Mouse (Mus musculus): Measurements from ENCODE around the gene Kbtbd2. TPM values are rescaled to one million over a fixed set of nuclear protein-coding genes. Genes with fewer than 3 reads are reported as not detected.

The Kbtbd2 gene
- polyA plus RNA-seq, 1 experiment from 2014 or later, result 8.1 TPM

DNA sequence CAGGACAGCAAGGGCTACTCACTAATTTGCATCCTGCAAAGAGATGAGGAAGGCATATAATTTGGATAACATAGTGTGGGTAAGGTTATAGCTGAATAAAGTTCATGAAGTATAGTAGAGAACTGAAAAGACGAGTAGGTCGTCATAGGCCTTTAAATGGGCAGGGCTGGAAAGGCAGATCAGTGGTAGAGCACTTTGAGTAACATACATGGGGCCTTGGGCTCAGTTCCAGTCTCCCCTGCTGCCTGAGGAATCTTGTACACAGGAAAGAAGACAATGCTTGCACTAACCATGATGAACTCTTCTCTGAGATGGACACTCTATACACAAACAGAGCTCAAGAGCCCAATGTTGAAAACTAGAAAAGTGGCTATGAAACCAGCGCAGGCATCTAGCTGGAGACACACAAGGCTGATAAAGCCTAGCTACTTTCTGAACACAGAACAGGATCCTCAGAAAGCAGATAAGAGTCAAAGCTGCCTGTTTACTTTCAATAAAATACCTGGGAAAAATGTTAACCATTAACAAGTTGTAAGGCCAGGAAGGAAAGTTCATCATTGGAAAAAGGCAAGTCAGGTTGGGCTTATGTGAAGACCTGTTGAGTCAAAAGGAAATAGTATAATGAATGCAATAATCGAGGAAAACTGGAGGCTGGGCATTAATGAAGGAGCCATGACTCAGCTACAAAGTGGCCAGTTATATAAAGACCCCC lies 13.9 kb downstream of the Kbtbd2 start:
- H3K36me3 ChIP-seq (ENCODE audit: control insufficient read depth, insufficient read depth), result peaks cover 24% of the 10 kb centered on the region
- H3K9me3 ChIP-seq (ENCODE audit: control insufficient read depth), result no peaks in the 10 kb centered on the region
- WGBS, result 41% methylated on average over 4 of the region's 4 CpGs
- H3K9ac ChIP-seq (ENCODE audit: low read depth, low read length), result no peak overlapping the region
- no peak for TF ChIP-seq CTCF (IDR thresholded peaks at IDR 0.05; ENCODE audit: low read depth)
- 0 out of 2 replicates have a peak overlapping the region, but pooled peaks have one; percentile 13 for H3K4me2 ChIP-seq (replicated peaks; ENCODE audit: low read depth)
- H3K4me1 ChIP-seq (replicated peaks; ENCODE audit: control insufficient read depth, insufficient read depth, low read length), result peaks cover 17% of the 10 kb centered on the region
- no peak overlapping the region for H3K4me3 ChIP-seq (ENCODE audit: low read depth, low read length)
- no peaks in the 10 kb centered on the region for H3K27me3 ChIP-seq (replicated peaks; ENCODE audit: control insufficient read depth, insufficient read depth, low read length)
- peak; percentile 52 for ATAC-seq
- peak overlapping the region; percentile 46; the same call in 1 of the 2 replicates for H3K27ac ChIP-seq (ENCODE audit: low read depth, low read length)

DNA sequence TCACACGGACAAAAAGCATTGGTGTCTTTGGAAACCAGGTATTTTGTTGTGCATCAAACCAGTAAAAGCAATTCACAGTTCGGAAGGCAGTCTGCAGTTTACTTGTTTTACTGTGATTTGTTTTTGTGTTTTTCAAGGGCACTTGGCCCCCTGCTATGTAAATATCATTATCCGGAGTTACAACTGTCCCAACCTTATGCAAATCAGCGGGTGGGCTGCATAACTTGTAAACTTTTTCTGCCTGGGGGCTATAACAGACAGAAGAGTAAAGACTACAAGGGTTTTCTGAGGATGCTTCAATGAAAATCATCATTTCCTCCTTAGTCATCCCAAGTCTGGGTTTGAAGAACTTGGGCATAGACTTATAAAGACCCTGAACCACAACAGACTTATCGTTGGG lies 18.0 kb downstream of the Kbtbd2 start:
- TF ChIP-seq CTCF (IDR thresholded peaks at IDR 0.05; ENCODE audit: low read depth), result no peak

DNA sequence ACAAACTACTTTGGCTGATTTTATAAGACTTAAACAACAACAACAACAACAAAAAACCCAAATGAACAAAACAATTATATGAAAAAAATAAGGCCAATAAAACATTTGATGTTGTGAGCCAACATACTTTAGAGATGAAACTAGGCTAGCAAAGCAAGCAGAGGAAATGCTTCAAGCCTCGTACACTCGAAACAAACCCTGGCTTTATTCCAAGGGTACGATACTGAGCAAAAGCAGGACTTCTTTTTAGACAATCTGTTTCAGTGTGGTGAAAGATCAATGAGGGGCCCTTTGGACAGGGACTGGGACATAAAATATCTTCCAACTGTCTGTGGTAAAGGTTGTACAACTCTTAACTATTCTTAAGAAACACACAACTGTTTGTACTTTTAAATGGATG lies 21.8 kb downstream of the Kbtbd2 start:
- Histone ChIP-seq H3K9ac (ENCODE audit: low read depth, low read length) (no peak overlapping the region), H3K9me3 (ENCODE audit: control insufficient read depth) (0 out of 2 replicates have a peak, but pooled peaks cover 3% of the 10 kb centered on the region), H3K27ac (ENCODE audit: low read depth, low read length) (no peak overlapping the region), H3K36me3 (ENCODE audit: control insufficient read depth, insufficient read depth) (peaks cover 33% of the 10 kb centered on the region), H3K4me2 (replicated peaks; ENCODE audit: low read depth) (no peak overlapping the region), H3K4me1 (replicated peaks; ENCODE audit: control insufficient read depth, insufficient read depth, low read length) (no peaks in the 10 kb centered on the region), H3K4me3 (ENCODE audit: low read depth, low read length) (no peak overlapping the region), H3K27me3 (replicated peaks; ENCODE audit: control insufficient read depth, insufficient read depth, low read length) (no peaks in the 10 kb centered on the region)
- ATAC-seq, result no peak
- no peak for TF ChIP-seq CTCF (IDR thresholded peaks at IDR 0.05; ENCODE audit: low read depth)
- WGBS, result 44% methylated on average over 3 of the region's 3 CpGs

More for the DNA sequence above, 18.0 kb downstream of the Kbtbd2 start:
- H3K9me3 ChIP-seq (ENCODE audit: control insufficient read depth), result no peaks in the 10 kb centered on the region
- ATAC-seq, result no peak
- no peaks in the 10 kb centered on the region for H3K27me3 ChIP-seq (replicated peaks; ENCODE audit: control insufficient read depth, insufficient read depth, low read length)
- H3K4me1 ChIP-seq (replicated peaks; ENCODE audit: control insufficient read depth, insufficient read depth, low read length), result peaks cover 9% of the 10 kb centered on the region; the same call in 1 of the 2 replicates
- no peak overlapping the region for H3K27ac ChIP-seq (ENCODE audit: low read depth, low read length)
- H3K36me3 ChIP-seq (ENCODE audit: control insufficient read depth, insufficient read depth), result peaks cover 34% of the 10 kb centered on the region
- no peak overlapping the region for H3K9ac ChIP-seq (ENCODE audit: low read depth, low read length)
- no peak overlapping the region for H3K4me2 ChIP-seq (replicated peaks; ENCODE audit: low read depth)
- 90% methylated on average over 5 of the region's 5 CpGs for WGBS
- H3K4me3 ChIP-seq (ENCODE audit: low read depth, low read length), result no peak overlapping the region

- Histone ChIP-seq H3K9me3 (ENCODE audit: control insufficient read depth) (no peaks in the 10 kb centered on the region), H3K27ac (ENCODE audit: low read depth, low read length) (no peak overlapping the region), H3K4me2 (replicated peaks; ENCODE audit: low read depth) (no peak overlapping the region), H3K36me3 (ENCODE audit: control insufficient read depth, insufficient read depth) (peaks cover 12% of the 10 kb centered on the region), H3K27me3 (replicated peaks; ENCODE audit: control insufficient read depth, insufficient read depth, low read length) (no peaks in the 10 kb centered on the region), H3K9ac (ENCODE audit: low read depth, low read length) (no peak overlapping the region), H3K4me1 (replicated peaks; ENCODE audit: control insufficient read depth, insufficient read depth, low read length) (0 out of 2 replicates have a peak, but pooled peaks cover 4% of the 10 kb centered on the region), H3K4me3 (ENCODE audit: low read depth, low read length) (no peak overlapping the region)
- 75% methylated on average over 4 of the region's 4 CpGs for WGBS
- peak; percentile 56 for ATAC-seq
- no peak for TF ChIP-seq CTCF (IDR thresholded peaks at IDR 0.05; ENCODE audit: low read depth)
These were observed 31.9 kb downstream of the Kbtbd2 start for GRCm38 (mm10) chr6:56765696-56766095.

DNA sequence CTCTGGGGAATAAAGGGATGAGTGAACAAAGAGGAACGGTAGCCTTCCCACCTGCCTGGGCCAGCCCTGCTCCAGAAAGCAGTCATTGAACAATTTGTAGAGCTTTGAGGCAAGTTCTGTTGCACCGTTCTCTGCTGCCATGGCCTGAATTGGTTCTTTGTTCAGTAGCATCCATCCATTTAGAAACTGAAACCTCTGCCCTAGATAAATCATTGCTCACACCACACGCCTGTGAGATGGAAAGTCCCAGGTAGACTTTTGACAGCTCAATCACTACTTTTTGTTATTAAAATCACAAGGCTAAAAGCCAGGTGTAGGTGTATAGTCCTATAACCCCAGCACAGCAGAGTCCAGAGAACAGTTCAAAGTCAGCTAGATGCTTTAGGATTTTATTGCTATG lies 32.3 kb downstream of the Kbtbd2 start:
- WGBS, result 56% methylated on average over 3 of the region's 3 CpGs
- no peaks in the 10 kb centered on the region for H3K27me3 ChIP-seq (replicated peaks; ENCODE audit: control insufficient read depth, insufficient read depth, low read length)
- peaks cover 14% of the 10 kb centered on the region for H3K36me3 ChIP-seq (ENCODE audit: control insufficient read depth, insufficient read depth)
- 0 out of 2 replicates have a peak, but pooled peaks cover 4% of the 10 kb centered on the region for H3K4me1 ChIP-seq (replicated peaks; ENCODE audit: control insufficient read depth, insufficient read depth, low read length)
- no peak for TF ChIP-seq CTCF (IDR thresholded peaks at IDR 0.05; ENCODE audit: low read depth)
- no peak overlapping the region for H3K4me3 ChIP-seq (ENCODE audit: low read depth, low read length)
- no peak overlapping the region for H3K9ac ChIP-seq (ENCODE audit: low read depth, low read length)
- peak; percentile 66 for ATAC-seq
- H3K27ac ChIP-seq (ENCODE audit: low read depth, low read length), result no peak overlapping the region; the same call in 1 of the 2 replicates
- no peak overlapping the region for H3K4me2 ChIP-seq (replicated peaks; ENCODE audit: low read depth)
- H3K9me3 ChIP-seq (ENCODE audit: control insufficient read depth), result no peaks in the 10 kb centered on the region

DNA sequence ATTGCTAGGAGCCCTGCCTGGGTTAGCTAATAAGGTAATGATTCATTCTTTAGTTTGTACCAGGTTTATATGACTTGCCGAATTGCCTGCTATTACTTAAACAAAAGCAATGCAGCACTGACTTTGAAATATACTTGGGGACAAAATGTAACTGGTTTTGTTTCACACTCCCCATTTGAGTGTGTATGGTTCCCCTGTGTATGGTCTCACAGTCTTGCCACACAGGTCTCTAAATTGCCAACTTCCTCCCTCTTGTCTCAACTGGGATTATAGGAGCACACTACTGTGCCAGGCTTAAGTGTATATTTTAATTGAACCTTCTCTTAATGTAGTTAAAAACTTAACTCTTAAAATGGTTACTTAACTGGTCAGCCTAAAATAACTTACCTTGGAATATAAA lies 38.3 kb downstream of the Kbtbd2 start:
- WGBS, result 74% methylated on average over 1 of the region's 1 CpGs
- H3K27ac ChIP-seq (ENCODE audit: low read depth, low read length), result no peak overlapping the region
- no peak for TF ChIP-seq CTCF (IDR thresholded peaks at IDR 0.05; ENCODE audit: low read depth)
- peaks cover 54% of the 10 kb centered on the region for H3K36me3 ChIP-seq (ENCODE audit: control insufficient read depth, insufficient read depth)
- H3K4me3 ChIP-seq (ENCODE audit: low read depth, low read length), result no peak overlapping the region
- no peak for ATAC-seq
- H3K4me1 ChIP-seq (replicated peaks; ENCODE audit: control insufficient read depth, insufficient read depth, low read length), result no peaks in the 10 kb centered on the region
- no peak overlapping the region for H3K9ac ChIP-seq (ENCODE audit: low read depth, low read length)
- no peak overlapping the region for H3K4me2 ChIP-seq (replicated peaks; ENCODE audit: low read depth)
- no peaks in the 10 kb centered on the region for H3K9me3 ChIP-seq (ENCODE audit: control insufficient read depth)
- H3K27me3 ChIP-seq (replicated peaks; ENCODE audit: control insufficient read depth, insufficient read depth, low read length), result no peaks in the 10 kb centered on the region

Data from intestine, postnatal 0 days (tissue).